Mouse (Mus musculus) erythroblast, embryonic 14.5 days (primary cell): ENCODE data around the gene Anks1b. TPM values are rescaled to one million over a fixed set of nuclear protein-coding genes. Genes with fewer than 3 reads are reported as not detected.
"Not testable (repeated sequence)": the region's sequence is repeated elsewhere in the genome, so short reads cannot be mapped to it uniquely, and the experiment has no call there.

Source experiments
- H3K27me3 ChIP-seq: 2 replicates; pipeline ENCODE4 v1.6.1; 2012; ENCODE audit warnings: inconsistent platforms; ENCODE audit not compliant: control insufficient read depth
- H3K36me3 ChIP-seq: 2 replicates; pipeline ENCODE4 v1.6.1; 2012; ENCODE audit warnings: mild to moderate bottlenecking, inconsistent platforms; ENCODE audit not compliant: control insufficient read depth
- H3K4me1 ChIP-seq: 2 replicates; pipeline ENCODE4 v1.6.1; 2012; ENCODE audit warnings: inconsistent platforms; ENCODE audit not compliant: control insufficient read depth
- H3K4me3 ChIP-seq: replicated peaks from 2 replicates; pipeline ENCODE3; 2012; ENCODE audit warnings: moderate library complexity, mild to moderate bottlenecking, inconsistent platforms
- H3K9me3 ChIP-seq: 2 replicates; pipeline ENCODE4 v1.6.1; 2012; ENCODE audit warnings: low read length, inconsistent platforms, mixed read lengths; ENCODE audit not compliant: control insufficient read depth
- GATA1 ChIP-seq: IDR thresholded peaks from 2 replicates; pipeline ENCODE4 v1.6.1; 2012; ENCODE audit warnings: low read length, inconsistent platforms, mixed read lengths
- TAL1 ChIP-seq: IDR thresholded peaks from 3 replicates; pipeline ENCODE4 v1.6.1; 2012; ENCODE audit warnings: low read length, inconsistent platforms, mixed read lengths
- polyA plus RNA-seq: library from polyadenylated mRNA; stranded (reverse); fragments of >175 nt; gene quantifications from 2 replicates; pipeline ENCODE4 v1.2.3, GENCODE M21; 2012

Anks1b gene
- polyA plus RNA-seq, 1 experiment, result not detected

DNA sequence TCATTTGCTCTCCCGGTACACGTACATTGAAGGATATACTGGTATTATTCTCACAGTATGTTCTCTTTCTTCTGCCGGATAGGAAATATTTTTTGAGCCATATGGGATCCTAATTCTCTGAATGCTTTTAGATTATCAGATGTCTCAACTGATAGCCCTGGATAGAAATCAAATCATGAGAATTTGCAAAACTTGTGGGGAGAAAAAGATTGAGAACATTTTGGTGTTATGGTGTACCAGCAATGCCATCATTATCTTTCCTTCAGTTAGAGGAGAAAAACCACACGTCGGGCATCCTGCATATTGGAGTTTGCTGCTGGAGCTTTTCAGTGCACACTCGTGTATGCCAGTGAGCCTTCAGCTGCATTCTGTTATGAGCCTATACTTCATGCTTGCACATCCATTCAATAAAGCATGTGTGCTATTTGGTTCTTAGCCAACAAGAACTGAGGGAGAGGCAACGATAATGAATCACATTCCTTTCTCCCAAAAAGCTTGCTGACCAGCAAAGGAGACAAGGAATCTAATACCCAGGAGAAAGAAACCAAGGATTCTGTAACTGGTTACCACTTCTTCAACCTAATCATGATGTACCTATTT, 756.9 kb downstream of the Anks1b start:
- Histone ChIP-seq H3K27me3 (no peaks in the 10 kb centered on the region), H3K9me3 (no peaks in the 10 kb centered on the region), H3K4me1 (no peaks in the 10 kb centered on the region), H3K4me3 (no peak overlapping the region), H3K36me3 (no peaks in the 10 kb centered on the region)
- no peak for TF ChIP-seq TAL1
- no peak for TF ChIP-seq GATA1

- not testable (repeated sequence) for H3K9me3 ChIP-seq, H3K4me3 ChIP-seq, H3K4me1 ChIP-seq, H3K27me3 ChIP-seq, H3K36me3 ChIP-seq
Measured at GRCm38 (mm10) chr10:90630794-90631193, 757.5 kb downstream of the Anks1b start.

DNA sequence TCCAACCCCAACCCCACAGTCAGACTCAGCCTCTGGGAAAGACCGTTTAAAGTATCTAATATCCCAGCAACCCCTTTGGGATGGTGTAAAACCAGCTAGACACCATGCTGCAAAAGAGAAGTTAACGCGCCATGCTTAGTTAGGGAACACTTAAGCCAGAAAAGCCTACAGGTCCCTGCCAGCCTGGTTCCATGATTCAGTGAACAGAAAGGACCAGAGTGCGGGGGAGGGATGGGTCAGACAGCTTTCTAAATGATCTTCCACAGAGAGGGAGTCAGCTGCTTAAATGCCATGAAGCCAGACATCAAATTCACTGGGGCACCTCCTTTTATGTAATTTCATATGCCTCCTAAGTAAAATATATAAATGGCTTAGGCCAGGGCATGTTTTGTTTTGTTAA, 764.0 kb downstream of the Anks1b start:
- Histone ChIP-seq H3K27me3 (no peaks in the 10 kb centered on the region), H3K4me3 (no peak overlapping the region), H3K9me3 (peaks cover 27% of the 10 kb centered on the region), H3K4me1 (no peaks in the 10 kb centered on the region), H3K36me3 (no peaks in the 10 kb centered on the region)
- no peak for TF ChIP-seq TAL1
- TF ChIP-seq GATA1, result no peak

DNA sequence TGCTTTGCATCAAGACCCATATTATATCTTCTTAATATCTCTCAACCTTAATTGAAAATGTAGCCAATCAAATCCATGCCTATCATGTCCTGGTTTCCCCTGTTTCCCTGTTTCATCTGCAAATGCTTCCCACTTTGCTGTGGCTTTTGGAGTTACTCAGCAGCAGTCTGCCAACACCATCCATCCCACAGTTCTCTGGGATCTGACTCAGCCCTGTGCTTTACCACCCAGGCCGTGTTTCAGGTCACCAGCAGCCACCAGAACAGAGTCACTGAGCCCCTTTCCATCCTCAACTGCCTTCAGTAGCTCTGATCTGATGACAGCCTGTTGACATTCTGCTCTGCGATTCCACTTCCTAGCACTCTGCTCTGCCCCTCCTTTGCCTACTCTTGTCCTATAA, 776.4 kb downstream of the Anks1b start:
- no peaks in the 10 kb centered on the region for H3K27me3 ChIP-seq
- no peaks in the 10 kb centered on the region for H3K36me3 ChIP-seq
- TF ChIP-seq TAL1, result no peak
- no peak for TF ChIP-seq GATA1
- H3K9me3 ChIP-seq, result peaks cover 8% of the 10 kb centered on the region
- H3K4me1 ChIP-seq, result no peaks in the 10 kb centered on the region
- H3K4me3 ChIP-seq, result no peak overlapping the region

- Histone ChIP-seq H3K9me3 (peaks cover 2% of the 10 kb centered on the region; the same call in 1 of the 2 replicates), H3K27me3 (no peaks in the 10 kb centered on the region), H3K4me1 (no peaks in the 10 kb centered on the region), H3K36me3 (no peaks in the 10 kb centered on the region), H3K4me3 (no peak overlapping the region)
- TF ChIP-seq TAL1 (no peak), GATA1 (no peak)
Measured at GRCm38 (mm10) chr10:90657416-90658120, 784.3 kb downstream of the Anks1b start.

DNA sequence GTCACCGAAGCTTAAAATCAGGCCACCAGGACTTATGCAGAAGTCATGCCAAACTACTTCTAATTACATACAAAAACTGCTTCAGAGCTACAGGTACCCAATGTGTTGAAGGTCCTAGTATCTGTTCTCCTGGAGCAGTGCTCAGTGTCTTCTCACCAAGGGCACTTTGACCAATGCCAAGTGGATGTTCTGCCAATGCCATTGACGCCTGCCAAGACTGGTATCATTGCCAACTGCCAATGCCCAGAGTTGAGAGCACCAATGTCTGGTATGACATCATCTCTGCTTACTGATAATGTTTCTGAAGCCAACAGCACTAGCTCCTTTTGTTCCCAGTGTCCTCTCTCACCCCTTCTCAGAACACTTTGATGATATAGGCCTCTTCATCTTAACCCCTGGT, 793.4 kb downstream of the Anks1b start:
- TF ChIP-seq TAL1 (no peak), GATA1 (no peak)
- H3K4me1 ChIP-seq, result no peaks in the 10 kb centered on the region

GRCm38 (mm10) chr10:90670291-90670690, 797.0 kb downstream of the Anks1b start:
- H3K4me3 ChIP-seq, result no peak overlapping the region
- TF ChIP-seq GATA1 (no peak), TAL1 (no peak)
- H3K36me3 ChIP-seq, result no peaks in the 10 kb centered on the region
- peaks cover 5% of the 10 kb centered on the region for H3K9me3 ChIP-seq
- no peaks in the 10 kb centered on the region for H3K27me3 ChIP-seq
- H3K4me1 ChIP-seq, result no peaks in the 10 kb centered on the region

More for the DNA sequence above, 793.4 kb downstream of the Anks1b start:
- H3K36me3 ChIP-seq, result no peaks in the 10 kb centered on the region
- H3K27me3 ChIP-seq, result no peaks in the 10 kb centered on the region
- no peaks in the 10 kb centered on the region; the same call in 1 of the 2 replicates for H3K9me3 ChIP-seq
- no peak overlapping the region for H3K4me3 ChIP-seq

DNA sequence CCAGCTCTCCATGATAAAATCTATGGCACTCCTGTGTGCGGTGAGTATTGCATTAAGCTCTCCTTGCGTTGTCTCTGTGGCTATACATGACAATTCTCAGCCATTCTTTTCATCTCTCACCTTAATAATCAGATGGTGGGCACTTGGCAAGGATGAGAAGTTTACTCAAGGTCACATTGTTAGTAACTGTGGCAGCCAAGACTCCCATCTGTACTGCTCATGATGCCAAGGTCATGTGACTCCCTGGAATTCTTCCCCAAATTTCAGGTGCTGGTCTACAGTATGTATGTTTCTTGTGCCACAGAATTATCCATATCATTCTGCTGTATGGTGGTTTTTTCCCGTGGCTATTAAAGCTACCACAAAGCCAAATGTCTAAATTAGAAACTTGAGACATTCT, 798.8 kb downstream of the Anks1b start:
- Histone ChIP-seq H3K9me3 (peaks cover 6% of the 10 kb centered on the region), H3K4me1 (no peaks in the 10 kb centered on the region), H3K4me3 (no peak overlapping the region), H3K36me3 (no peaks in the 10 kb centered on the region), H3K27me3 (no peaks in the 10 kb centered on the region)
- no peak for TF ChIP-seq TAL1
- TF ChIP-seq GATA1, result no peak

DNA sequence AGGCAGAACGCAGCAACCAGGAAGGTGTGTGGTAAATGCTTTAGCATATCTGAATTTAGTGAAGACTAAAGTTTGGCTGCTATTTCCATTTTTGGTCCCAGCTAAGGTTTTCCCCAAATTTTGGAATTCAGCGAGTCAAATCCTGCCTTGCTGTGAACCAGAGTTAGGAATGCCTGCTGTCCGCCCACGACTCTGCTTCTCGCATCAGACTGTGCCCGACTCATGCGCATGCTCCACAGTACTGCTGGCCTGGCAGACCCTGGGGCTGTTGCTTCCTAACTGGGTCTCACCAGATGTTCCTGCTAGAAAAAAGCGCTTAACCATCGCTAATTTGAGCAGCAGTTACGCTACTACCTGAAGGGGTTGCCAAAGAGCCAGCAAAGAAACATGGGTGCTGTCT, 801.1 kb downstream of the Anks1b start:
- H3K4me3 ChIP-seq, result no peak overlapping the region
- H3K9me3 ChIP-seq, result peaks cover 8% of the 10 kb centered on the region
- no peaks in the 10 kb centered on the region for H3K27me3 ChIP-seq
- no peaks in the 10 kb centered on the region for H3K4me1 ChIP-seq
- no peaks in the 10 kb centered on the region for H3K36me3 ChIP-seq
- no peak for TF ChIP-seq GATA1
- no peak for TF ChIP-seq TAL1

- peaks cover 12% of the 10 kb centered on the region for H3K9me3 ChIP-seq
- no peaks in the 10 kb centered on the region for H3K27me3 ChIP-seq
- H3K4me3 ChIP-seq, result no peak overlapping the region
- TF ChIP-seq GATA1 (no peak), TAL1 (no peak)
- H3K36me3 ChIP-seq, result no peaks in the 10 kb centered on the region
- no peaks in the 10 kb centered on the region for H3K4me1 ChIP-seq
Measured at GRCm38 (mm10) chr10:90677421-90677820, 804.1 kb downstream of the Anks1b start.
